Mouse (Mus musculus) inflammation-experienced regulatory T-cells, adult 16 weeks (primary cell): ENCODE measurements around the gene Gm20831. TPM values are rescaled to one million over a fixed set of nuclear protein-coding genes. Genes with fewer than 3 reads are reported as not detected.

Source experiments
- polyA plus RNA-seq: library from polyadenylated mRNA; unstranded; fragments of 100-300 nt; shearing (Covaris generic); gene quantifications from one replicate; pipeline ENCODE4 v1.2.1, GENCODE M21; 2017

The Gm20831 gene
- not detected for polyA plus RNA-seq

DNA sequence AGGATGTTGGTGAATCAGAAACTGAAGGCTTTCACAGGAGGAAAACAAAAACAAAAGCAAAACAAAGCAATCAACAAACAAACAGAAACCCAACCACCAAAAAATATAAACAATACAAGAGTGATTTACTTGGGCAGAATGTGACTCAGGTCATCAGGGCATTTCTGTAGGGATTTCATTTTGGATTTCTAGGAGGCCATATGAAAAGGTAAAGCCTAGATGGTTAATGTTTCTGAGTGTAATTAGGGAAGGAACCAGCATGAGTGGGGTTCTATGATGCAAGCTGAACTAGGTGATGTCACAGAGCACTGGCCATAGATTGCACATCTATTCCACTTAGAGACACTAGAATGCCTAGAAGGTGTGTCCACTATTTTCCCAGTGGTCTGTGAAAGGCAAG, at the start of gene Gm20831, which contains the start of gene Gm20772:
Gm20831 (plus strand) TSS at position 301 of the 400 bp plus-strand sequence.
Gm20772 (plus strand) TSS at position 301 of the 400 bp plus-strand sequence.

DNA sequence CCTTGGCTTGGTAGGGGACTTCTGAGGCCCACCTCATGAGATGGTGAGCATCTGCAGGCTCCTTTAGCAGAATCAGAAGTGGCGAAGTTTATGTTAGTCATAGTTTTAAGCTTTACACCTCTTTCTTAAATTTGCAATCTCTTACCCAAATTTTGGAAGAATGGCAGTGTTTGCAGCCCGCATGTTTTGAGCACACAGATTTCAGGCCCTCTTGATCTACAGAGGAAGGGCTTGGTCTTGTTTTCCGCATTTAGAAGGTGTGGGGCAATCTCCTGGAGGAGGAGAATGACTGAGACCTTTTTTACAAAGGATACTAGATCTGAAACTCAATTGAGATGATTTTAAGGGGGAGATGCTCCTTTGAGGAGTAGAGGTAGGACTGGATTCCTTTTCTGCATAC, 28.4 kb upstream of the Gm20831 start, which contains the start of gene Gm21904:
Gm21904 (minus strand) TSS at position 101 of the 400 bp plus-strand sequence.

DNA sequence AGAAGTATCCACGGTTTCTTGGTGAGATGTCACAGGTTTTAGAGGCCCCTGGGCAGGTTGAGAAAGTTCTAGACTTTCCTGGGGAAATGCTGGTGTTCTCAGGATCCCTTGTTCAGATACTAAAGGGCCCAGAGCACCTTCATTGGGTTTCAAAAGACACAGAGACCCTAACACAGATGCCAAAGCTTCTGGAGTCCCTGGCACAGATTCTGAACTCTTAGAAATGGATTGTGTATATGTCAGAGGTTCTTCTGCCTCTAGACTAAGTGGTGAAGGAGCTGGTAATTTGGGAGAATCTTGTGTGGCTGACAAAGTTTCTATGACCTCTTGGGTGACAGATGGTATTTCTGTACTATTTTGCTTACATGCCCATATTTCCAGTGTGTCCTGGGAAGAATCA, 62.7 kb downstream of the Gm20831 start, which contains the start of gene Srsy:
Srsy (minus strand) TSS at position 101 of the 400 bp plus-strand sequence.

Other genes starting within 250 kb of the Gm20831 start
- gene Gm21904, start 28.5 kb upstream of the Gm20831 start, polyA plus RNA-seq, result not detected
- gene Gm20772, start within 50 bp of the Gm20831 start, polyA plus RNA-seq, result not detected
- gene Srsy, start 62.6 kb downstream of the Gm20831 start, polyA plus RNA-seq, result not detected
- gene Gm21764, start 187.1 kb downstream of the Gm20831 start, polyA plus RNA-seq, result not detected
- not detected for gene Ssty1, start 214.4 kb downstream of the Gm20831 start, polyA plus RNA-seq